Mouse (Mus musculus): ENCODE results near the gene Stx3. TPM values are rescaled to one million over a fixed set of nuclear protein-coding genes. Genes with fewer than 3 reads are reported as not detected.
A peak's percentile ranks its signal among the peaks of the same experiment; 100 is the strongest.

Gene Stx3
- polyA plus RNA-seq, 1 experiment from 2014 or later: 14.9 TPM

GRCm38 (mm10) chr19:11820211-11820610, 1.0 kb upstream of the Stx3 start:
- Histone ChIP-seq H3K4me2 (ENCODE audit: low read length) (peak overlapping the region; percentile 96), H3K4me3 (replicated peaks; ENCODE audit: low read length) (peak overlapping the region; percentile 75), H3K27me3 (replicated peaks; ENCODE audit: control insufficient read depth, insufficient read depth, low read length) (peaks cover 22% of the 10 kb centered on the region), H3K27ac (ENCODE audit: low read length) (no peak overlapping the region), H3K9ac (replicated peaks; ENCODE audit: low read depth, low read length) (no peak overlapping the region), H3K36me3 (ENCODE audit: control insufficient read depth, insufficient read depth) (no peaks in the 10 kb centered on the region), H3K4me1 (replicated peaks; ENCODE audit: control insufficient read depth, insufficient read depth, low read length) (peaks cover 20% of the 10 kb centered on the region), H3K9me3 (ENCODE audit: control insufficient read depth, low read length) (no peaks in the 10 kb centered on the region)
- ATAC-seq: no peak
- WGBS: 26% methylated on average over 6 of the region's 6 CpGs

DNA sequence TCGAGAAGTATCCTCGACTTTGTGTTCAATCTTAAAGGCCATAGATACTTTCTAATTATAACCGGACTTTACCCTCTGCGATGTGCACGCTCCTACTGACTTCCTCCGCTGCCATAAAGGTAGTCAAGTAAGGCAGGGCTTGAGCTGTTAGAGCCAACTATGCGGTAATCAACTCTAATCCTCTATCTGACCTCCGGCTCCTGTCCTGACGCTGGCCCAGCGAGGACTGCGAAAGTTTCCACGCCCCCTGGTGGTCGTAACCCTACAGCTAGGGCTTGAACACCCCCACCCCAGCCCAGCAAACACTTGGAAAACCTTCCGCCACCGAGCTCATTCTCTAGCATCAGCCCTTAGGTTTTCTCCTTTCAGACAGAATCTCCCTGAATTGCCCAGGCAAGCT, 597 bp upstream of the Stx3 start:
- WGBS: under 1% methylated on average over 15 of the region's 15 CpGs
- Histone ChIP-seq H3K4me2 (ENCODE audit: low read length) (peak overlapping the region; percentile 96), H3K9me3 (ENCODE audit: control insufficient read depth, low read length) (no peaks in the 10 kb centered on the region), H3K27me3 (replicated peaks; ENCODE audit: control insufficient read depth, insufficient read depth, low read length) (peaks cover 22% of the 10 kb centered on the region), H3K4me1 (replicated peaks; ENCODE audit: control insufficient read depth, insufficient read depth, low read length) (peaks cover 20% of the 10 kb centered on the region), H3K9ac (replicated peaks; ENCODE audit: low read depth, low read length) (no peak overlapping the region), H3K36me3 (ENCODE audit: control insufficient read depth, insufficient read depth) (no peaks in the 10 kb centered on the region), H3K4me3 (replicated peaks; ENCODE audit: low read length) (peak overlapping the region; percentile 75), H3K27ac (ENCODE audit: low read length) (no peak overlapping the region)
- ATAC-seq: peak; percentile 65

DNA sequence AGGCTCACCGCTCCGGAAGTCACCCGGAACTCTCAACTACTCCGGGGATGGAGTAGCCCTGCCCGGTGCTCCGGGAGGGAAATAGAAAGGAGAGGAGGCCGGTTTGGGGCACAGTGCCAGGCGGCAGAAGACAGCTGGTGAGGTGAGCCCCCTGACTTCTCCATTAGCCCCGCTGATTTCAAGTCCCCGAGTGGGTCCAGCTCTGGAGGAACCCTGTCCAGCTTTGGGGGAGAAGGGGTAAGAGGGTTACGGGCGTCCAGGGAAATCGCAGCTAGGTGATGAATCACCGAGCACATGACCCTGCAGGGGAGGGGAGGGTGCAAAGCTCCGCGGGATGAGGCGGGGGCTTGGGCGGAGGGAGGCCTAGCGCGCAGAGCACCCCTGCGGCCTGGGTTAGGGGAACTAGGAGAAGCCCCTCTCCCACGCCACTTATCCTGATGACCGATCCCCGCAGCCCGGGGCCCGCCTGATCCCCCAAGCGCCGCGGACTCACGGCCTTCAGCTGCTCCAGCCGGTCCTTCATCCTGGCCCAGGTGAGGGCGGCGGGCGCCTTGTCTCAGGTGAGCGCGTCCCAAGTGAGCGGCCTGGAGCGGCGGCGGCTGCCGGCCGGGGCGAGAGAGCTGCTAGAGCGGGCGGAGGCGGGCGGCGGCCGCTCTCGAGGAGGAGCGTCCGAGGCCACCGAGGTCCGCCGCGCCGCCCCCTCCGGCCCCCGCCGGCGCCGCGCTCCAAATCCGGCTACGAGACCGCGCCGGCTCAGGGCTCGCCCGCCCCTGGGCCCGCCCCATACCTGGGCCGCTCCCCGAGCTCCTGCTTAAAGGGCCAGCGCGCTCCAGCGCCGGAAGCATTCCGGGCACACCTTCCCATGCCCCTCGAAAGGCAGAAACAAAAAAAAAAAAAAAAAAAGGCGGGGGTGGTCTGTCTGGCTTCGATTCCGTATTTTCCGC, 732 bp downstream of the Stx3 start:
- H3K27me3 ChIP-seq (replicated peaks; ENCODE audit: control insufficient read depth, insufficient read depth, low read length): peaks cover 22% of the 10 kb centered on the region
- peak overlapping the region; percentile 96 for H3K4me2 ChIP-seq (ENCODE audit: low read length)
- H3K9ac ChIP-seq (replicated peaks; ENCODE audit: low read depth, low read length): peak overlapping the region; percentile 80
- peak overlapping the region; percentile 75 for H3K4me3 ChIP-seq (replicated peaks; ENCODE audit: low read length)
- no peak overlapping the region for H3K27ac ChIP-seq (ENCODE audit: low read length)
- under 1% methylated on average over 72 of the region's 83 CpGs for WGBS
- H3K36me3 ChIP-seq (ENCODE audit: control insufficient read depth, insufficient read depth): no peaks in the 10 kb centered on the region
- peak; percentile 86 for ATAC-seq
- peaks cover 20% of the 10 kb centered on the region for H3K4me1 ChIP-seq (replicated peaks; ENCODE audit: control insufficient read depth, insufficient read depth, low read length)
- no peaks in the 10 kb centered on the region for H3K9me3 ChIP-seq (ENCODE audit: control insufficient read depth, low read length)

DNA sequence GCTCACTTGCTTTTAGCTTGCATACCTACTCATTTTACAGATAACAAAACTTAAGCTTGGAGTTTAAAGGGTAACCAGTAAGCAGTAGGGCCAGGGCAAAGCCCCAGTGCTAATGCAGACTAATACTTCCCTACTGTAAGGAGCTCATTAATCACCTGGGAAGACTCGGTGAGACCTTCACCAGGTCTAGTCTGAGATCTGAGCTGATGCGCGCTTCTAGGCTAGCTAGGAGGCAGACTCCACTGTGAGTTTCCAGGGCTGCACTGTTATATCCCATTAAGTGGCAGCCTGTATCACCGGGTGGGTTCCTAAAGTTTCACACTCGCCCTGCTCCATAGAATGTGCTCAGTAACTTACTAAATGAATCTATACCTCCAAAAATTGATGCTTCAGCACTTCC, 1.6 kb downstream of the Stx3 start:
- Histone ChIP-seq H3K27ac (ENCODE audit: low read length) (no peak overlapping the region), H3K9ac (replicated peaks; ENCODE audit: low read depth, low read length) (no peak overlapping the region), H3K4me2 (ENCODE audit: low read length) (peak overlapping the region; percentile 96), H3K4me3 (replicated peaks; ENCODE audit: low read length) (peak overlapping the region; percentile 75), H3K4me1 (replicated peaks; ENCODE audit: control insufficient read depth, insufficient read depth, low read length) (peaks cover 20% of the 10 kb centered on the region), H3K36me3 (ENCODE audit: control insufficient read depth, insufficient read depth) (no peaks in the 10 kb centered on the region), H3K27me3 (replicated peaks; ENCODE audit: control insufficient read depth, insufficient read depth, low read length) (peaks cover 22% of the 10 kb centered on the region), H3K9me3 (ENCODE audit: control insufficient read depth, low read length) (no peaks in the 10 kb centered on the region)
- no peak for ATAC-seq
- WGBS: 12% methylated on average over 5 of the region's 5 CpGs

DNA sequence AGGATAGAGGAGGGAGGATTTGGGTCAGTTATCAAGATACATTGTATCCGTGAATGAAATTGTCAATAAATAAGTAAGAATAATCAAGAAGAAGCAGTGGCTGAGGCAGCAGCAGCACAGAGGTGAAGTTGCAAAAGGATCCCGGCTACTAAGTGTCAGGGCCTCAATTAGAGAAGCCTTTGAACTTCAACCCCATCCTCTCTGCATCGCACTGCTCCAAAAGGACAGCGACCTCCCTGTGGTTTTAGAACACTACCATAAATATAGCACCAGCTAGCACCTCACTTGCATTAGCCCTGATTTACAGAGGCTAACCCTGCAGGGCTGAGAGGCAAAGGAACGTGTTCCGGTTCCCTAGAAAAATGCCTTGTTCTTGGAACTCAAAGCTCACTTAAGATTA, 2.5 kb downstream of the Stx3 start:
- peaks cover 22% of the 10 kb centered on the region for H3K27me3 ChIP-seq (replicated peaks; ENCODE audit: control insufficient read depth, insufficient read depth, low read length)
- H3K27ac ChIP-seq (ENCODE audit: low read length): no peak overlapping the region
- no peaks in the 10 kb centered on the region for H3K36me3 ChIP-seq (ENCODE audit: control insufficient read depth, insufficient read depth)
- no peaks in the 10 kb centered on the region for H3K9me3 ChIP-seq (ENCODE audit: control insufficient read depth, low read length)
- H3K9ac ChIP-seq (replicated peaks; ENCODE audit: low read depth, low read length): no peak overlapping the region
- H3K4me2 ChIP-seq (ENCODE audit: low read length): no peak overlapping the region
- H3K4me3 ChIP-seq (replicated peaks; ENCODE audit: low read length): no peak overlapping the region
- peaks cover 22% of the 10 kb centered on the region for H3K4me1 ChIP-seq (replicated peaks; ENCODE audit: control insufficient read depth, insufficient read depth, low read length)
- WGBS: 63% methylated on average over 6 of the region's 6 CpGs
- no peak for ATAC-seq

- Histone ChIP-seq H3K27ac (ENCODE audit: low read length) (no peak overlapping the region), H3K4me2 (ENCODE audit: low read length) (no peak overlapping the region), H3K27me3 (replicated peaks; ENCODE audit: control insufficient read depth, insufficient read depth, low read length) (peaks cover 15% of the 10 kb centered on the region), H3K4me1 (replicated peaks; ENCODE audit: control insufficient read depth, insufficient read depth, low read length) (peaks cover 17% of the 10 kb centered on the region), H3K4me3 (replicated peaks; ENCODE audit: low read length) (no peak overlapping the region), H3K36me3 (ENCODE audit: control insufficient read depth, insufficient read depth) (no peaks in the 10 kb centered on the region), H3K9ac (replicated peaks; ENCODE audit: low read depth, low read length) (no peak overlapping the region), H3K9me3 (ENCODE audit: control insufficient read depth, low read length) (no peaks in the 10 kb centered on the region)
- 84% methylated on average over 6 of the region's 6 CpGs for WGBS
- ATAC-seq: no peak
Measured at GRCm38 (mm10) chr19:11814742-11815333, 4.4 kb downstream of the Stx3 start.

- Histone ChIP-seq H3K9me3 (ENCODE audit: control insufficient read depth, low read length) (no peaks in the 10 kb centered on the region), H3K4me2 (ENCODE audit: low read length) (no peak overlapping the region), H3K27ac (ENCODE audit: low read length) (no peak overlapping the region), H3K9ac (replicated peaks; ENCODE audit: low read depth, low read length) (no peak overlapping the region), H3K4me1 (replicated peaks; ENCODE audit: control insufficient read depth, insufficient read depth, low read length) (peaks cover 11% of the 10 kb centered on the region), H3K4me3 (replicated peaks; ENCODE audit: low read length) (no peak overlapping the region), H3K27me3 (replicated peaks; ENCODE audit: control insufficient read depth, insufficient read depth, low read length) (peaks cover 10% of the 10 kb centered on the region; the same call in 1 of the 2 replicates), H3K36me3 (ENCODE audit: control insufficient read depth, insufficient read depth) (no peaks in the 10 kb centered on the region)
- 4% methylated on average over 8 of the region's 8 CpGs for WGBS
- no peak for ATAC-seq
Measured at GRCm38 (mm10) chr19:11813649-11814048, 5.6 kb downstream of the Stx3 start.

- Histone ChIP-seq H3K36me3 (ENCODE audit: control insufficient read depth, insufficient read depth) (no peaks in the 10 kb centered on the region), H3K9me3 (ENCODE audit: control insufficient read depth, low read length) (no peaks in the 10 kb centered on the region), H3K4me1 (replicated peaks; ENCODE audit: control insufficient read depth, insufficient read depth, low read length) (peaks cover 8% of the 10 kb centered on the region), H3K4me3 (replicated peaks; ENCODE audit: low read length) (no peak overlapping the region), H3K27me3 (replicated peaks; ENCODE audit: control insufficient read depth, insufficient read depth, low read length) (peaks cover 8% of the 10 kb centered on the region; the same call in 1 of the 2 replicates), H3K4me2 (ENCODE audit: low read length) (no peak overlapping the region), H3K9ac (replicated peaks; ENCODE audit: low read depth, low read length) (no peak overlapping the region), H3K27ac (ENCODE audit: low read length) (no peak overlapping the region)
- no peak for ATAC-seq
- 53% methylated on average over 4 of the region's 4 CpGs for WGBS
Measured at GRCm38 (mm10) chr19:11813136-11813535, 6.1 kb downstream of the Stx3 start.

GRCm38 (mm10) chr19:11811688-11812365, 7.4 kb downstream of the Stx3 start:
- no peak overlapping the region for H3K9ac ChIP-seq (replicated peaks; ENCODE audit: low read depth, low read length)
- no peak overlapping the region for H3K27ac ChIP-seq (ENCODE audit: low read length)
- H3K4me3 ChIP-seq (replicated peaks; ENCODE audit: low read length): no peak overlapping the region
- WGBS: 33% methylated on average over 5 of the region's 5 CpGs
- peak; percentile 88 for ATAC-seq
- no peak overlapping the region for H3K4me2 ChIP-seq (ENCODE audit: low read length)
- H3K36me3 ChIP-seq (ENCODE audit: control insufficient read depth, insufficient read depth): no peaks in the 10 kb centered on the region
- no peaks in the 10 kb centered on the region for H3K27me3 ChIP-seq (replicated peaks; ENCODE audit: control insufficient read depth, insufficient read depth, low read length)
- H3K4me1 ChIP-seq (replicated peaks; ENCODE audit: control insufficient read depth, insufficient read depth, low read length): 0 out of 2 replicates have a peak, but pooled peaks cover 2% of the 10 kb centered on the region
- no peaks in the 10 kb centered on the region for H3K9me3 ChIP-seq (ENCODE audit: control insufficient read depth, low read length)
